Mouse (Mus musculus) ES-Bruce4 (cell line): ENCODE results near the gene H2al1f. TPM values are rescaled to one million over a fixed set of nuclear protein-coding genes. Genes with fewer than 3 reads are reported as not detected.
"Not testable (repeated sequence)": the region's sequence is repeated elsewhere in the genome, so short reads cannot be mapped to it uniquely, and the experiment has no call there.

ENCODE experiments used
- H3K27ac ChIP-seq: 2 replicates; pipeline ENCODE4 v1.5.1; 2012; ENCODE audit warnings: low read length, inconsistent platforms; ENCODE audit not compliant: insufficient read depth
- H3K27me3 ChIP-seq: 2 replicates; pipeline ENCODE4 v1.6.1; 2012; ENCODE audit warnings: mild to moderate bottlenecking, low read length, inconsistent platforms; ENCODE audit not compliant: control insufficient read depth, poor library complexity, insufficient read depth, severe bottlenecking
- H3K36me3 ChIP-seq: 2 replicates; pipeline ENCODE4 v1.6.1; 2012; ENCODE audit warnings: inconsistent platforms, mild to moderate bottlenecking, low read length, moderate library complexity; ENCODE audit not compliant: control insufficient read depth, poor library complexity, insufficient read depth, severe bottlenecking
- H3K4me1 ChIP-seq: one replicate; pipeline ENCODE4 v1.8.1; 2011; ENCODE audit warnings: low read length; ENCODE audit not compliant: control insufficient read depth, insufficient read depth
- H3K4me3 ChIP-seq: 2 replicates; pipeline ENCODE4 v1.5.1; 2011; ENCODE audit warnings: low read depth, mild to moderate bottlenecking, low read length
- H3K9ac ChIP-seq: 2 replicates; pipeline ENCODE4 v1.6.1; 2012; ENCODE audit warnings: low read depth, mild to moderate bottlenecking, inconsistent platforms; ENCODE audit not compliant: poor library complexity, severe bottlenecking
- H3K9me3 ChIP-seq: replicated peaks from 2 replicates; pipeline ENCODE4 v1.6.1; 2012; ENCODE audit warnings: mild to moderate bottlenecking, low read length, inconsistent platforms; ENCODE audit not compliant: control insufficient read depth, poor library complexity, insufficient read depth, severe bottlenecking
- CTCF ChIP-seq: IDR thresholded peaks from one replicate; pipeline ENCODE4 v1.8.1; 2011; ENCODE audit warnings: low read depth, low read length
- EP300 ChIP-seq: IDR thresholded peaks from 2 replicates; pipeline ENCODE4 v1.6.1; 2011; ENCODE audit warnings: low read depth, low read length; ENCODE audit not compliant: insufficient read depth
- POLR2A ChIP-seq: IDR thresholded peaks from one replicate; pipeline ENCODE4 v1.8.1; 2011; ENCODE audit warnings: low read length; ENCODE audit not compliant: insufficient read depth
- polyA plus RNA-seq: library from polyadenylated mRNA; stranded (reverse); fragments of >200 nt; gene quantifications from 2 replicates; pipeline ENCODE4 v1.2.4, GENCODE M21; 2011; ENCODE audit warnings: low read depth; ENCODE audit not compliant: missing spikeins, insufficient read depth, insufficient read length

H2al1f gene
- not detected in 2 replicates for polyA plus RNA-seq

DNA sequence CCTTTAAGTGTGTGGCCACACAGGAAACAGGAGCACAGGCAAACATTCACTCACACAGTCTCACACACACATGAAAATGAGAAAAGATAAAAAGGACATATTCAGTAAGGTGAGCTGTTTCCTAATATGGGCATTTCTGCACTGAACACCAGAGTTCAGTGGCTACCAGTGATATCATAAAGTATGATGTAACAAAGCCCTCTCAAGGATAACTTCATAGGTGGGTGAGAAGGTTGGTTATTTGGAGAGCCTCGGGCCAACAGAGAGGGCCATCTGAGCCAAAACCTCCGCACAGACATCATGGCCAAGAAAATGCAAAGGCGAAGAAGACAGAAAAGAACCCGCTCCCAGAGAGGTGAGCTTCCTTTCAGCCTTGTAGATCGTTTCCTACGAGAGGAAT, at the start of gene H2al1f:
TSS of gene H2al1f (plus strand) at position 301 of the 400 bp plus-strand sequence.
- not testable (repeated sequence) for H3K27me3 ChIP-seq, H3K27ac ChIP-seq, H3K9me3 ChIP-seq, H3K4me3 ChIP-seq, H3K4me1 ChIP-seq, H3K36me3 ChIP-seq, H3K9ac ChIP-seq

- H3K27me3 ChIP-seq = no peaks in the 10 kb centered on the region
- no peak for TF ChIP-seq POLR2A
- TF ChIP-seq CTCF = no peak
- no peak for TF ChIP-seq EP300
- no peaks in the 10 kb centered on the region for H3K4me1 ChIP-seq
- no peaks in the 10 kb centered on the region for H3K36me3 ChIP-seq
- no peak overlapping the region for H3K27ac ChIP-seq
- no peak overlapping the region for H3K4me3 ChIP-seq
- H3K9me3 ChIP-seq = no peaks in the 10 kb centered on the region
- H3K9ac ChIP-seq = no peak overlapping the region
Measured at GRCm38 (mm10) chrX:11267791-11268190, 47.2 kb upstream of the H2al1f start.

DNA sequence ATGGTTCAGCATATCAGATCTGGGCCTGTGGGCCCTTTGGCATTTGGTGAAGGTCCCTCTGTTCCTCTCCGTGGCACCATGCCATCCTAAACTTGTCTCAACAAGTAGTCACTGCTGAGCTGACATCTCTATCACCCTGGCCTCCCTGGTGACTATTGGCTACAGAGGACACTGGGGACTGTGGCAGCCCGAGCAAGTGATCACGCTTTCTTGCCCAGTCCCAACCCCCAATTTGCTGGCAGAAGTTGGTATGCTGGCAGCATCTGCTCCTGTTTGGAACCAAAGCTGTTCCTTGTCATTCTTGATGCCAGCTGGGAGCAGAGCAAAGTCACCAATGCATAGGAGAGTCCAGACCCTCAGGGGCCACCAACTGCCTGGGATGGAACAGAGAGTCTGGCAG, 45.9 kb upstream of the H2al1f start:
- Histone ChIP-seq H3K36me3 (no peaks in the 10 kb centered on the region), H3K4me1 (no peaks in the 10 kb centered on the region), H3K27ac (no peak overlapping the region), H3K9ac (no peak overlapping the region), H3K27me3 (no peaks in the 10 kb centered on the region), H3K9me3 (no peaks in the 10 kb centered on the region), H3K4me3 (no peak overlapping the region)
- TF ChIP-seq POLR2A = no peak
- TF ChIP-seq CTCF = no peak
- TF ChIP-seq EP300 = no peak

- Histone ChIP-seq H3K27ac (no peak overlapping the region), H3K9ac (no peak overlapping the region), H3K27me3 (no peaks in the 10 kb centered on the region), H3K9me3 (no peaks in the 10 kb centered on the region), H3K36me3 (no peaks in the 10 kb centered on the region), H3K4me1 (no peaks in the 10 kb centered on the region), H3K4me3 (no peak overlapping the region)
- TF ChIP-seq POLR2A = no peak
- TF ChIP-seq EP300 = no peak
- no peak for TF ChIP-seq CTCF
Measured at GRCm38 (mm10) chrX:11273190-11273589, 41.8 kb upstream of the H2al1f start.

DNA sequence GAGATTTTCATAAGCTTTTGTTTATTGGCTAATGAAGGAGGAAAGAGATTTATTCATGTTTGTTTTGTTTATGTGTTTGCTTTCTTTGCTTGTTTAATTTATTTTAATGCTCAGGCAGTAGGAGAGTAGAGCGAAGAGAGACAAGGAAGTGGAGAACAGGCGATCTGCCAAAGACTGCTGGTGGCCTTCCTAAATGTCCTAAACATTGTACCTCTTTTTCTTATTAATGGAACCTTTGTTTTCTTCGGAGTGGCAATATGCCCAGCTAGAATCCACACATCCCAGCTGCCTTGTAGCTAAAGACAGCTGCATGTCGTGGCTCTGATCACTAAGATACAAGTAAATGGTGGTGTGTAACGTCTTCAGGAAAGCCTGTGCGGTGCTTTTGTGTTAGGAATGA, 37.9 kb upstream of the H2al1f start:
- TF ChIP-seq POLR2A (no peak), EP300 (no peak)
- Histone ChIP-seq H3K9ac (no peak overlapping the region), H3K4me3 (no peak overlapping the region), H3K27ac (no peak overlapping the region), H3K4me1 (no peaks in the 10 kb centered on the region), H3K36me3 (no peaks in the 10 kb centered on the region), H3K9me3 (no peaks in the 10 kb centered on the region), H3K27me3 (no peaks in the 10 kb centered on the region)

DNA sequence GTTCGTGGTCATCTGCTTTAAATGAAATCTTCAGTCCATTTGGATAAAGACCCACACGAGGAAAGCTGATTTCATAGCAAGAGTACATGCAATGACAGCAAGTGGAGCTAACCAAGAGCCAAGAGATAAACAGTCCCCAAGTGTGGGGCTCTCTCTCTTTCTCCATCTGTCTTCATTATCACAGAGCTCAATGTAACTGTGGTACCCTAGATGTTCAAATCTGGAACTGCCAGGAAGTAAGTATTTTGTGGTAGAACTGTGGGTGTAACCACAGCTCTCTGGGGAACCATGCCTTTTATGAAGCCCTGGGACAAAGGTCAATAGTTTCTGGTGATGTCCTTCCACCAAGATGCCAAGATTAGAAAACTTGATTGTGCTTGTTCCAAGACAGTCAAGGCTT, 34.2 kb upstream of the H2al1f start:
- Histone ChIP-seq H3K4me3 (no peak overlapping the region), H3K36me3 (no peaks in the 10 kb centered on the region), H3K27ac (no peak overlapping the region), H3K9me3 (peaks cover 8% of the 10 kb centered on the region), H3K4me1 (no peaks in the 10 kb centered on the region), H3K9ac (no peak overlapping the region), H3K27me3 (no peaks in the 10 kb centered on the region)
- no peak for TF ChIP-seq POLR2A
- no peak for TF ChIP-seq CTCF
- no peak for TF ChIP-seq EP300
